Mouse (Mus musculus) kidney, embryonic 16.5 days (tissue): ENCODE measurements around the gene Calhm5. TPM values are rescaled to one million over a fixed set of nuclear protein-coding genes. Genes with fewer than 3 reads are reported as not detected.

Experiments
- ATAC-seq: fragments of 200-750 bp; cut with Nextera tagmentation; 2 replicates; pipeline ENCODE4 v1.8.0; 2017; ENCODE audit warnings: moderate TSS enrichment; ENCODE audit not compliant: low FRiP score, low TSS enrichment
- H3K27ac ChIP-seq: fragments of 300-500 bp; sonication (generic); 2 replicates; pipeline ENCODE4 v1.5.1; 2014; ENCODE audit warnings: low read length
- H3K27me3 ChIP-seq: fragments of 300-500 bp; sonication (generic); 2 replicates; pipeline ENCODE4 v1.6.1; 2014; ENCODE audit warnings: low read length, control low read depth, mixed read lengths; ENCODE audit not compliant: insufficient read depth
- H3K36me3 ChIP-seq: fragments of 300-500 bp; sonication (generic); 2 replicates; pipeline ENCODE4 v1.6.1; 2014; ENCODE audit warnings: low read length, control low read depth, mixed read lengths; ENCODE audit not compliant: insufficient read depth
- H3K4me1 ChIP-seq: fragments of 300-500 bp; sonication (generic); 2 replicates; pipeline ENCODE4 v1.6.1; 2014; ENCODE audit warnings: low read length, control low read depth, mixed read lengths; ENCODE audit not compliant: insufficient read depth
- H3K4me2 ChIP-seq: fragments of 300-500 bp; sonication (generic); replicated peaks from 2 replicates; pipeline ENCODE4 v1.6.1; 2014; ENCODE audit warnings: low read depth, low read length
- H3K4me3 ChIP-seq: fragments of 300-500 bp; sonication (generic); 2 replicates; pipeline ENCODE4 v1.5.1; 2014; ENCODE audit warnings: mild to moderate bottlenecking, low read length
- H3K9ac ChIP-seq: fragments of 300-500 bp; sonication (generic); replicated peaks from 2 replicates; pipeline ENCODE4 v1.6.1; 2014; ENCODE audit warnings: low read length
- H3K9me3 ChIP-seq: fragments of 300-500 bp; sonication (generic); 2 replicates; pipeline ENCODE4 v1.6.1; 2016; ENCODE audit warnings: low read length, control low read depth
- WGBS: fragments of 180-500 bp; shearing (Covaris S2); extraction: QIAGEN DNeasy Blood & Tissue Kit; methylation state at CpG from one replicate; pipeline ENCODE4 v1.1.7; 2014; 5-methylcytosine and 5-hydroxymethylcytosine counted together
- polyA plus RNA-seq: library from polyadenylated mRNA; unstranded; fragments of >200 nt; fragmentation: Nextera tagmentation; extraction: Ambion mirVana; gene quantifications from 2 replicates; pipeline ENCODE4 v1.2.1, GENCODE M21; 2015

Calhm5 gene
- polyA plus RNA-seq, 1 experiment from 2014 or later = 0.74 TPM

DNA sequence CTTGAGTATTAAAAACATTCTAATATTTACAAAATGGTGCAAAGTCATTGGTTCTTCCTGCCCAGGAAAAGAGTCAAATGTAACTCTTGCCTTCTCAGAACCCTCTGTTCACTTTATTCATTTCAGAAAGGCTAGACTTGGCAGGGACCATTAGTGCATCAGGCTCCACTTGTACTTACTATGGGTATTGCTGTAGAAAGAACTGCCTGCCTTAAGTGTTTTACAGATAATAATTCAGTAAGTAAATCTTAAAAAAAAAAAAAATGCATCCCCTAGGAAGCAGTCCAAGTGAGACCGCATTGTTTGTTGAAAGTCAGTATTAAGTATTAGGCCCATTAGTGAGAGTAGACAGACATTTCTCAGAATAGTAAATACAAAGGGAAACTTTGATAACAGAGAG lies 9.8 kb downstream of the Calhm5 start:
- H3K27ac ChIP-seq = no peak overlapping the region
- 97% methylated on average over 1 of the region's 1 CpGs for WGBS

GRCm38 (mm10) chr10:34074522-34075200 lies 21.7 kb downstream of the Calhm5 start:
- Histone ChIP-seq H3K4me3 (no peak overlapping the region), H3K36me3 (no peaks in the 10 kb centered on the region), H3K4me2 (no peak overlapping the region), H3K27me3 (no peaks in the 10 kb centered on the region), H3K9me3 (no peaks in the 10 kb centered on the region), H3K27ac (no peak overlapping the region), H3K4me1 (no peaks in the 10 kb centered on the region), H3K9ac (no peak overlapping the region)
- 78% methylated on average over 5 of the region's 5 CpGs for whole genome bisulfite sequencing
- ATAC-seq = no peak

More for the DNA sequence above, 9.8 kb downstream of the Calhm5 start:
- Histone ChIP-seq H3K9me3 (no peaks in the 10 kb centered on the region), H3K27me3 (no peaks in the 10 kb centered on the region), H3K4me3 (no peak overlapping the region), H3K4me2 (no peak overlapping the region), H3K4me1 (no peaks in the 10 kb centered on the region), H3K36me3 (no peaks in the 10 kb centered on the region), H3K9ac (no peak overlapping the region)
- no peak for ATAC-seq

- H3K27ac ChIP-seq = no peak overlapping the region
- H3K27me3 ChIP-seq = no peaks in the 10 kb centered on the region
- H3K4me2 ChIP-seq = no peak overlapping the region
- no peak overlapping the region for H3K9ac ChIP-seq
- H3K36me3 ChIP-seq = no peaks in the 10 kb centered on the region
- 52% methylated on average over 2 of the region's 2 CpGs for WGBS
- H3K4me1 ChIP-seq = no peaks in the 10 kb centered on the region
- ATAC-seq = no peak
- H3K4me3 ChIP-seq = no peak overlapping the region
- no peaks in the 10 kb centered on the region for H3K9me3 ChIP-seq
These were observed 24.7 kb downstream of the Calhm5 start for GRCm38 (mm10) chr10:34071650-34072049.

DNA sequence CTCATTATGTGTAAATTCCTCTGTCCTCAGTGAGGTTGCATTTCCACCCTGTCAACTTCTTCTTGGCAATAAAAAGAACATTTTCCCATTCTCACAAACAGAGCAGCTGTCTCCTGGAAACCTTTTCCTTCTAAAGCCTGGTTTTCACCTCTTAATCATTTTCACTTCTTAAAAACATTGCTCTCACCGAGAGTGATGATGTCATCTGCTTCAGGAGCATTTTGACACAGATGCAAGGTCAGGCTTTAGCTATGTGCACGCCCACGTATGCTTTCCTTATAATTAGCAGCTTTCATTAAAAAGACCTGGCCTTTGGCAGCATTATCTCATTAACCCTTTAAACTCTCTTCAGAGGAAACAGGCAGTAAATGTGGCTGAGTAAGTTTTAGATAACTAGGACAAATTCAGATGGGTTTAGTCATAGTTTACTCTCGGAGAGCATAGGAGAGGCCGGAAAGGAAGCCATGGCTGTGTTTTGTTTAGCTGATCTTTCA lies 25.3 kb downstream of the Calhm5 start:
- ATAC-seq = no peak
- Histone ChIP-seq H3K4me1 (no peaks in the 10 kb centered on the region), H3K9ac (no peak overlapping the region), H3K36me3 (no peaks in the 10 kb centered on the region), H3K9me3 (no peaks in the 10 kb centered on the region), H3K4me2 (no peak overlapping the region), H3K27ac (no peak overlapping the region), H3K27me3 (no peaks in the 10 kb centered on the region), H3K4me3 (no peak overlapping the region)
- WGBS = 35% methylated on average over 5 of the region's 5 CpGs

- Histone ChIP-seq H3K9ac (no peak overlapping the region), H3K27me3 (no peaks in the 10 kb centered on the region), H3K4me3 (no peak overlapping the region), H3K9me3 (no peaks in the 10 kb centered on the region), H3K27ac (no peak overlapping the region), H3K36me3 (no peaks in the 10 kb centered on the region), H3K4me2 (no peak overlapping the region), H3K4me1 (no peaks in the 10 kb centered on the region)
- WGBS = 78% methylated on average over 1 of the region's 1 CpGs
- no peak for ATAC-seq
These were observed 26.7 kb downstream of the Calhm5 start for GRCm38 (mm10) chr10:34069606-34070005.

DNA sequence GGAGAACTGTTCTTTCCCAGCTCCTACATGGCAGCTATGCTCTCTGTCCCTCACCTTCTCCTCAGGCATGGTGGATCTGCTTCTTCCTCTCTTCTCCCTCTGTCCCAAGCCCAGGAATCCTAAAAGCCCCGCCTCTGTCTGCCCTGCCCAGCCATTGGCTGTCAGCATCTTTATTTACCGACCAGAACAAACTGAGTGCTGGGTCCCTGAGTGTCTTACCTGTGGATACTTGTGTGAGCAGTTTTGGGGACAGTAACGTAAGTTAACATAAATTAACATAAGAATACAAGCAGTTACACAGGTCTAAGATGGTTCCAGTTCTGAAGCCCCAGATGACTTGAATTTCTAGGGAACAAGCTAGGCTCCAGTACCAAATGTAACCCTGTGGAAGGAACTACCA lies 29.7 kb downstream of the Calhm5 start:
- Histone ChIP-seq H3K27me3 (no peaks in the 10 kb centered on the region), H3K36me3 (no peaks in the 10 kb centered on the region), H3K4me3 (no peak overlapping the region), H3K9ac (no peak overlapping the region), H3K4me2 (no peak overlapping the region), H3K4me1 (no peaks in the 10 kb centered on the region), H3K27ac (no peak overlapping the region), H3K9me3 (no peaks in the 10 kb centered on the region)
- WGBS = 55% methylated on average over 3 of the region's 3 CpGs
- no peak for ATAC-seq

DNA sequence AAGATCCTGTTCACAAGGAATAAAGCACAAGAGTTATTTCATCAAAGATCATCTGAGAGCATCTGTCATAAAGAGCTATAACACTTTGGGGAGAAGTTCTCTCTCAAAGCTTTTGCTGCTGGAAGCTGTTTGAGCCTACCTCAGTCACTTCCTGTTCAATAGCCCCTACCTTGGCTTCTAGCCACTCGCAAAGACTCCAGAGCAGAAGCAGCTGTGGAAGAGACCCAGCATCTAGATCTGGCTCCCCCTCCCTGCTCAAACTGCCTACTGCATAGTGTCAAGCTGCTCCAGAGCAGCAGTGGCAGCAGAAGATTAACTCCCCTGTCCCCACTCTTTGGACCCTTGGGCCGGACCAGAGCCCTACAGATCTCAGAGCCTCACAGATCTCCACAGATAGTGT lies 42.3 kb downstream of the Calhm5 start:
- Histone ChIP-seq H3K9ac (no peak overlapping the region), H3K36me3 (no peaks in the 10 kb centered on the region), H3K27ac (no peak overlapping the region), H3K27me3 (no peaks in the 10 kb centered on the region), H3K4me2 (no peak overlapping the region), H3K4me3 (no peak overlapping the region), H3K9me3 (no peaks in the 10 kb centered on the region), H3K4me1 (no peaks in the 10 kb centered on the region)
- ATAC-seq = no peak
- WGBS = 72% methylated on average over 2 of the region's 2 CpGs

DNA sequence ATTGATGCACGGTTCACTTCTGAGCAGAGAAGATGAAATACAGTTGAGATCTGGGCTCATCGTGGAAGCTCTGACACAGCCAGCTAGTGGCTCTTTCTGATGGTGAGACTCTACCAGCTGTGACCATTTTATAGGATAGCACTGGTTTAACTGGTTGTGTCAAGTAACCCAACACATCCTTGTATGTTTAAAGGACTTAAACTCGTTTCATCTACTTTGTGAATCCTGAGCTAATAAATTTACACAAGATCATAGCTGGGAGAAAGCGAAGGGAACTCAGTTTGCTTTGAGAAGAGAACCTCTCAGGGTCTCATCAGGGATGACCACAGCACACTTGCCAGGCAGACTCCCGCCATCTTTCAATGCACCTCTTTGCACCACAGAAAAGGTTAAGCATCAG lies 52.1 kb downstream of the Calhm5 start, which contains the start of gene Calhm4:
Calhm4 (minus strand) TSS at position 101 of the 400 bp plus-strand sequence.
- no peak for ATAC-seq
- Histone ChIP-seq H3K27me3 (no peaks in the 10 kb centered on the region), H3K27ac (no peak within 1 kb of the TSS), H3K4me1 (no peaks in the 10 kb centered on the region), H3K9ac (no peak within 1 kb of the TSS), H3K4me2 (no peak within 1 kb of the TSS), H3K9me3 (no peaks in the 10 kb centered on the region), H3K4me3 (no peak within 1 kb of the TSS), H3K36me3 (no peaks in the 10 kb centered on the region)
- WGBS = 82% methylated on average over 5 of the region's 5 CpGs

Other genes with a start within 250 kb of the Calhm5 start
- not detected in 2 replicates for gene Sult3a1, start 238.8 kb downstream of the Calhm5 start, polyA plus RNA-seq
- gene Rsph4a, start 191.4 kb downstream of the Calhm5 start, polyA plus RNA-seq = 0.10 and 0.15 TPM in 2 replicates
- 19.9 and 22.0 TPM in 2 replicates for gene Zup1, start 145.2 kb downstream of the Calhm5 start, polyA plus RNA-seq
- gene Rwdd1, start 76.9 kb downstream of the Calhm5 start, polyA plus RNA-seq = 102 and 105 TPM in 2 replicates
- not detected in 2 replicates for gene Trappc3l, start 58.9 kb downstream of the Calhm5 start, polyA plus RNA-seq
- gene Calhm4, start 52.2 kb downstream of the Calhm5 start, polyA plus RNA-seq = not detected in 2 replicates
- 0.57 and 0.96 TPM in 2 replicates for gene Calhm6, start 31.5 kb upstream of the Calhm5 start, polyA plus RNA-seq
- 24.7 and 25.4 TPM in 2 replicates for gene Dse, start 111.2 kb upstream of the Calhm5 start, polyA plus RNA-seq
- 54.9 and 62.6 TPM in 2 replicates for gene Tspyl1, start 185.7 kb upstream of the Calhm5 start, polyA plus RNA-seq
- 10.7 and 12.3 TPM in 2 replicates for gene Tspyl4, start 200.9 kb upstream of the Calhm5 start, polyA plus RNA-seq